Comparison of ENCODE assay signal across 26 mouse cellular contexts in genomic region chr2:140359905-140360304, GRCm38 (mm10). TPM values are rescaled to one million over a fixed set of nuclear protein-coding genes. Genes with fewer than 3 reads are reported as not detected.
A peak's percentile ranks its signal among the peaks of the same experiment; 100 is the strongest.
DNase-seq lines count a peak whose midpoint lies in the region; ATAC-seq and TF ChIP-seq lines count a peak whose summit lies in the region.
"Had no signal": no experiment of that assay in that cellular context is flagged by ENCODE, and none has a peak within 500 bp of the region (broad histone marks: within the 10 kb centered on the region; RNA-seq: fewer than 3 reads in every experiment).

No protein-coding gene starts in this region.

- no peak for TF ChIP-seq CTCF in stomach, postnatal 0 days (IDR thresholded peaks at IDR 0.05; ENCODE audit: low read depth)

- no peaks in the 10 kb centered on the region for H3K27me3 ChIP-seq in heart, embryonic 11.5 days (ENCODE audit: control insufficient read depth, insufficient read depth, low read length)
- H3K27me3 ChIP-seq in stomach, embryonic 14.5 days (ENCODE audit: control insufficient read depth, insufficient read depth, low read length): no peaks in the 10 kb centered on the region
- H3K27me3 ChIP-seq in stomach, postnatal 0 days (ENCODE audit: control insufficient read depth, insufficient read depth, low read length): no peaks in the 10 kb centered on the region
- H3K27me3 ChIP-seq in forebrain, embryonic 16.5 days (replicated peaks; ENCODE audit: control insufficient read depth, insufficient read depth, low read length): no peaks in the 10 kb centered on the region
- H3K27me3 ChIP-seq: embryonic facial prominence, embryonic 12.5 days; intestine, embryonic 15.5 days; limb, embryonic 12.5 days; megakaryocyte, embryonic 14.5 days; midbrain, embryonic 15.5 days; neural tube, embryonic 15.5 days had no signal

- H3K4me1 ChIP-seq in heart, embryonic 11.5 days (ENCODE audit: control insufficient read depth, insufficient read depth, low read length): no peaks in the 10 kb centered on the region
- no peaks in the 10 kb centered on the region for H3K4me1 ChIP-seq in stomach, embryonic 14.5 days (ENCODE audit: control insufficient read depth, insufficient read depth, low read length)
- H3K4me1 ChIP-seq in stomach, postnatal 0 days (replicated peaks; ENCODE audit: control insufficient read depth, insufficient read depth): no peaks in the 10 kb centered on the region
- H3K4me1 ChIP-seq in forebrain, embryonic 16.5 days (replicated peaks; ENCODE audit: control insufficient read depth, insufficient read depth, low read length): no peaks in the 10 kb centered on the region
- H3K4me1 ChIP-seq: embryonic facial prominence, embryonic 12.5 days; intestine, embryonic 15.5 days; limb, embryonic 12.5 days; midbrain, embryonic 15.5 days; neural tube, embryonic 15.5 days had no signal

- 53% methylated on average over 2 of the region's 2 CpGs for WGBS in heart, embryonic 11.5 days (ENCODE audit: insufficient replicate concordance)
- WGBS in stomach, embryonic 14.5 days: 37% methylated on average over 2 of the region's 2 CpGs
- WGBS in stomach, postnatal 0 days: 28% methylated on average over 2 of the region's 2 CpGs
- WGBS in forebrain, embryonic 16.5 days: 73% methylated on average over 2 of the region's 2 CpGs

- no peak overlapping the region for H3K9ac ChIP-seq in heart, embryonic 11.5 days (ENCODE audit: low read depth, low read length)
- H3K9ac ChIP-seq in stomach, embryonic 14.5 days (replicated peaks; ENCODE audit: low read depth, low read length): no peak overlapping the region
- no peak overlapping the region for H3K9ac ChIP-seq in stomach, postnatal 0 days (ENCODE audit: low read length)
- no peak overlapping the region for H3K9ac ChIP-seq in forebrain, embryonic 16.5 days (replicated peaks; ENCODE audit: low read depth, low read length)
- H3K9ac ChIP-seq: embryonic facial prominence, embryonic 12.5 days; hindbrain, embryonic 14.5 days; intestine, embryonic 15.5 days; limb, embryonic 12.5 days; midbrain, embryonic 15.5 days; neural tube, embryonic 15.5 days had no signal

- no peak overlapping the region for H3K4me2 ChIP-seq in heart, embryonic 11.5 days
- no peak overlapping the region for H3K4me2 ChIP-seq in stomach, embryonic 14.5 days (replicated peaks; ENCODE audit: low read depth, low read length)
- no peak overlapping the region for H3K4me2 ChIP-seq in stomach, postnatal 0 days (replicated peaks; ENCODE audit: low read depth)
- H3K4me2 ChIP-seq in forebrain, embryonic 16.5 days (ENCODE audit: low read length): no peak overlapping the region
- H3K4me2 ChIP-seq: embryonic facial prominence, embryonic 12.5 days; hindbrain, embryonic 14.5 days; intestine, embryonic 15.5 days; limb, embryonic 12.5 days; midbrain, embryonic 15.5 days; neural tube, embryonic 15.5 days had no signal

- H3K4me3 ChIP-seq in heart, embryonic 11.5 days (ENCODE audit: low read depth, low read length): no peak overlapping the region
- H3K4me3 ChIP-seq in stomach, embryonic 14.5 days (ENCODE audit: low read depth, low read length): no peak overlapping the region
- no peak overlapping the region for H3K4me3 ChIP-seq in stomach, postnatal 0 days (ENCODE audit: low read depth, low read length)
- H3K4me3 ChIP-seq in forebrain, embryonic 16.5 days (replicated peaks; ENCODE audit: low read length): no peak overlapping the region
- H3K4me3 ChIP-seq: embryonic facial prominence, embryonic 12.5 days; intestine, embryonic 15.5 days; limb, embryonic 12.5 days; megakaryocyte, embryonic 14.5 days; midbrain, embryonic 15.5 days; neural tube, embryonic 15.5 days had no signal

- no peaks in the 10 kb centered on the region for H3K9me3 ChIP-seq in heart, embryonic 11.5 days (replicated peaks; ENCODE audit: control insufficient read depth, low read length)
- H3K9me3 ChIP-seq in stomach, embryonic 14.5 days (ENCODE audit: control insufficient read depth, low read depth, low read length): no peaks in the 10 kb centered on the region
- H3K9me3 ChIP-seq in stomach, postnatal 0 days (ENCODE audit: control insufficient read depth, low read length): no peaks in the 10 kb centered on the region
- H3K9me3 ChIP-seq in forebrain, embryonic 16.5 days (ENCODE audit: control insufficient read depth, low read length): no peaks in the 10 kb centered on the region
- H3K9me3 ChIP-seq: embryonic facial prominence, embryonic 12.5 days; intestine, embryonic 15.5 days; limb, embryonic 12.5 days; midbrain, embryonic 15.5 days; neural tube, embryonic 15.5 days had no signal

- H3K36me3 ChIP-seq in heart, embryonic 11.5 days (ENCODE audit: control insufficient read depth, insufficient read depth, low read length): no peaks in the 10 kb centered on the region
- H3K36me3 ChIP-seq in stomach, embryonic 14.5 days (ENCODE audit: control insufficient read depth, insufficient read depth, low read length): no peaks in the 10 kb centered on the region
- no peaks in the 10 kb centered on the region for H3K36me3 ChIP-seq in stomach, postnatal 0 days (ENCODE audit: control insufficient read depth, insufficient read depth, low read length)
- H3K36me3 ChIP-seq in forebrain, embryonic 16.5 days (ENCODE audit: control insufficient read depth, insufficient read depth): no peaks in the 10 kb centered on the region
- H3K36me3 ChIP-seq: embryonic facial prominence, embryonic 12.5 days; intestine, embryonic 15.5 days; limb, embryonic 12.5 days; midbrain, embryonic 15.5 days; neural tube, embryonic 15.5 days had no signal

- no peak for DNase-seq in heart, postnatal 10 days
- peak; percentile 1 for DNase-seq in kidney, postnatal 14 days
- DNase-seq in kidney, postnatal 36 days: no peak
- no peak for DNase-seq in stomach, postnatal 0 days (ENCODE audit: low spot score)
- DNase-seq: adrenal gland, adult 2 months; cerebellum, adult 8-10 months; gastrocnemius, postnatal 25 days; heart, postnatal 36 days; lung, adult 18-20 months; thymus, adult 2 months had no signal

- ATAC-seq in heart, embryonic 11.5 days (replicated peaks; ENCODE audit: insufficient number of reproducible peaks, low FRiP score, low TSS enrichment): peak; percentile 39; the same call in 1 of the 2 replicates
- ATAC-seq in stomach, embryonic 14.5 days (ENCODE audit: insufficient number of reproducible peaks, insufficient read depth, low FRiP score, low read depth): 0 out of 2 replicates have a peak, but pooled peaks have one; percentile 37
- ATAC-seq in stomach, postnatal 0 days (ENCODE audit: low FRiP score, low TSS enrichment): no peak
- ATAC-seq in monocyte, adult 5-6 weeks (replicated peaks; ENCODE audit: insufficient number of reproducible peaks, low FRiP score, low TSS enrichment, poor library complexity, severe bottlenecking): no peak
- no peak for ATAC-seq in forebrain, embryonic 16.5 days
- ATAC-seq: forebrain, embryonic 14.5 days; intestine, embryonic 15.5 days; midbrain, embryonic 15.5 days had no signal

- no peak for TF ChIP-seq EP300 in stomach, postnatal 0 days (optimal IDR thresholded peaks at IDR 0.05)

- no peak overlapping the region for H3K27ac ChIP-seq in heart, embryonic 11.5 days (ENCODE audit: low read depth, low read length)
- no peak overlapping the region for H3K27ac ChIP-seq in stomach, embryonic 14.5 days (ENCODE audit: low read length)
- no peak overlapping the region for H3K27ac ChIP-seq in stomach, postnatal 0 days (replicated peaks)
- no peak overlapping the region for H3K27ac ChIP-seq in forebrain, embryonic 16.5 days (ENCODE audit: low read length)
- H3K27ac ChIP-seq: embryonic facial prominence, embryonic 12.5 days; hindbrain, embryonic 14.5 days; intestine, embryonic 15.5 days; limb, embryonic 12.5 days; midbrain, embryonic 15.5 days; neural tube, embryonic 15.5 days had no signal

- intact Hi-C loops in heart, postnatal 10 days (cut with DNase I): no loop called here

RNA-seq across cellular contexts. Expression of gene Sel1l2, which starts 29.6 kb away (rescaled TPM):
- not detected in 2 replicates for polyA plus RNA-seq in heart, embryonic 11.5 days (2014; fragmentation: Nextera tagmentation; extraction: Ambion mirVana)
- total RNA-seq in heart, postnatal 10 days (2021): not detected
- polyA plus RNA-seq in stomach, embryonic 14.5 days (2014; fragmentation: Nextera tagmentation; extraction: Ambion mirVana): not detected in 2 replicates
- polyA plus RNA-seq in stomach, postnatal 0 days (2015; fragmentation: Nextera tagmentation; extraction: Ambion mirVana): not detected in 2 replicates
- not detected in 3 replicates for total RNA-seq in monocyte, adult 5-6 weeks (2017)
- polyA plus RNA-seq in forebrain, embryonic 16.5 days (2015; fragmentation: Nextera tagmentation; extraction: Ambion mirVana): not detected in 2 replicates
- total RNA-seq: adrenal gland, adult 2 months; common myeloid progenitor, adult 5-6 weeks; heart, postnatal 36 days; layer of hippocampus, adult 18-20 months; layer of hippocampus, postnatal 25 days; left cerebral cortex, postnatal 10 days had no signal
- polyA plus RNA-seq: adrenal gland, adult 2 months; embryonic facial prominence, embryonic 12.5 days; forebrain, embryonic 14.5 days; hindbrain, embryonic 14.5 days; intestine, embryonic 15.5 days; limb, embryonic 12.5 days; midbrain, embryonic 15.5 days; neural tube, embryonic 15.5 days; thymus, adult 2 months had no signal

RNA-seq across cellular contexts. Expression of gene Macrod2, which starts 35.2 kb away (rescaled TPM):
- polyA plus RNA-seq in heart, embryonic 11.5 days (2014; fragmentation: Nextera tagmentation; extraction: Ambion mirVana): 20.5 and 27.7 TPM in 2 replicates
- 1 to 10 TPM; 8.5 to 9.9 TPM for total RNA-seq in heart, postnatal 10 days (2021)
- 37.0 and 40.9 TPM in 2 replicates for polyA plus RNA-seq in stomach, embryonic 14.5 days (2014; fragmentation: Nextera tagmentation; extraction: Ambion mirVana)
- 28.5 and 31.9 TPM in 2 replicates for polyA plus RNA-seq in stomach, postnatal 0 days (2015; fragmentation: Nextera tagmentation; extraction: Ambion mirVana)
- total RNA-seq in monocyte, adult 5-6 weeks (2017): 1.2 to 7.0 TPM in 2 of 3 replicates, not detected in the other
- polyA plus RNA-seq in forebrain, embryonic 16.5 days (2015; fragmentation: Nextera tagmentation; extraction: Ambion mirVana): 98.3 and 108 TPM in 2 replicates

Comparison
In these comparisons a context has a peak if more than half of its experiments do, and no peak if none do; other contexts are left out.
1. ATAC-seq: peak in heart, embryonic 11.5 days (single experiment) and stomach, embryonic 14.5 days (single experiment); none in stomach, postnatal 0 days (single experiment), monocyte, adult 5-6 weeks (single experiment) and forebrain, embryonic 16.5 days (single experiment).